Mouse (Mus musculus) right cerebral cortex, postnatal 14 days (tissue): ENCODE measurements around the gene Zfp1.
A peak's percentile ranks its signal among the peaks of the same experiment; 100 is the strongest.

Experiments used
- DNase-seq: peaks from one replicate; pipeline ENCODE4 v3.0.0; 2022

Gene Zfp1

DNA sequence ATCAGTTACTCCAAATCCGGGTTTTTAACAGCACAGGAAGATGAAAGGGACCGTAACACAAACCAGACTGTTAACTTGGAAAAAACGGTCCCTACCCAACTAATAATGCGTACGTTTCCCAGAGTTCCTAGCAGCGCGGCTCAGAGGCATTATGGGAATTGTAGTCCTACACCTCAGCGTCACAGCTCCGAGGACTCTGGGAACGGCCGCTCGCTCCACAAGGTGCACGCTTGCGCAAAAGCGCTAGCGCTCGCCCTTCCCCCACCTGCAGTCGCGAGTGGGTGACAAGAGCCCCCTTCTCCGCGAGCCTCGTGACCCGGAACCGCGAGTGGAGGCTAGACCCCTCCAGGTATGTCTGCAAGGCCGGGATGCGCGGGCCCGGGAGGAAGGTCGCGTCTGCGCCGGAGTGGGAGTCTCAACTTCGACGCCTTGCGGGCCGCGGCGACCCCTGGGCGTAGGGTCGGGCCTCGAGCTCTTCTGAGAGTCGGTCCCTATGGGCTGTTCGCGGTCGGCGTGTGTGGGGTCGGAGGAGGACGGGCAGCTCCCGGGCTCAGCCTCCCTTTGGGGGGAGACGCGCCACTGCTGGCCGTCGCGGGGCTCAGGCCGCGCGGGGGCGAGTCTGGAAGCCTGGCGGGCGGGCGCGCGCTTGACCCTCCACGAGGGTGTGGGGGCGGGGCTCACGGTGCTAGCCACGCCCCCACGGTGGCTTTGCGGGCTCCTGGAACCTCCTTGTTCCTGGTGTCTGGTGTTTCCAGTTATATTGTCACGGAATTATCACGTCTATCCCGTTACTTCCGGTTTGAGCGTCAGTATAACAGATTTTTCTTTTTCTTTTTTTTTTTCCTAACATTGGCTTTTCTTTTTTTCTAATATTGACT lies at the start of gene Zfp1:
TSS of gene Zfp1 (plus strand) at position 138 of the 878 bp plus-strand sequence.
- peak; percentile 97 for DNase-seq

DNA sequence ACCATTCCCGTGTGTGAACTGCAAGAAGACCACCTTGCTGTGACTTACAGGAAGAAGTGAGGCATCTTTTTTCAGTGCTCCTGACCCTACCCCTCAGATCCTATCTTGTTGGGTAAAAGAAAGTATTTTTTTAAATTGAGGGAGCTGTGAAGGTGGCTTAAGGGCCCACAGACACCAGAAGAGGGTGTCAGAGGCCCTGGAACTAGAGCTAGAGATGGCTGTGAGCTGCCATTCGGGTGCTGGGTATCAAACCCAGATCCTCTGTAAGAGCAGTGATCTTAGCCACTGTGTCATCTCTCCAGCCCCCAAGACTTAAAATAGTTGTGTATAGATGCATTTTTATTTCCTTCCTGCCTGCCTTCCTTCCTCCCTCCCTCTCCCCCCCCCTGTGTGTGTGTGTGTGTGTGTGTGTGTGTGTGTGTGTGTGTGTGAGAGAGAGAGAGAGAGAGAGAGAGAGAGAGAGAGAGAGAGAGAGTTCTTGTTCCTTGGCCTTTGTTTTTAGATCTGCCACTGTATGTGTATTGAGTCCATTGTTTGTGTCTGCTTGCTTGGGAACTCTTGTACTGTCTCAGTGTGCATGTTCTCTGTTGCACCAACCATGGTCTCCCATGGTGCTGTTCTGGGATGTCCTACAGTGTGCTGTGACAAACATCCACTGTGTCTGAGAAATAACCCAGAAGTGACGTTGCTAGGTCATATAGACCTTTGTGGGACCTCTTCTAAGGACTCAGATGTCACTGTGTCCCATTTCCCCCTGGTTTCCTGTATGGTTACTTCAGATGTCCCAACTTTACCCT lies 49.0 kb upstream of the Zfp1 start:
- no peak for DNase-seq

DNA sequence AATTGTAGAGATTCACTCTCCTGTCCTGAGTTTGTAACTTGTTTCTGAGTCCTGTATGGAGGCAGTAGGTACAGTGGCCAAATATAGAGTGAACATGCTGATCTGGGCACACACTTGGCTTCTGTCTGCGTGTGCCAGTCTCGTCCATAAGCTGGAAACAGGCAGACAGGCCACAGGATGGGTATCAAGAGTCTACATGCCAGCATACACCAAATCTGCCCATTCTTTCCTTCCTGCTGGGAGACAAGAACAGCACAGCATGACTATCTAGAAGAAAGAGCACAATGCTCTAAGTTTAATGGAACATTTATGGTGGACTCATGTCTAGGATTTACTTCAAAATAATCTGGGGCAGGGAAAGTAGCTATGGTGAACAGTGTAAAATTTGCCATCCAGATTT lies 48.2 kb upstream of the Zfp1 start:
- no peak for DNase-seq

DNA sequence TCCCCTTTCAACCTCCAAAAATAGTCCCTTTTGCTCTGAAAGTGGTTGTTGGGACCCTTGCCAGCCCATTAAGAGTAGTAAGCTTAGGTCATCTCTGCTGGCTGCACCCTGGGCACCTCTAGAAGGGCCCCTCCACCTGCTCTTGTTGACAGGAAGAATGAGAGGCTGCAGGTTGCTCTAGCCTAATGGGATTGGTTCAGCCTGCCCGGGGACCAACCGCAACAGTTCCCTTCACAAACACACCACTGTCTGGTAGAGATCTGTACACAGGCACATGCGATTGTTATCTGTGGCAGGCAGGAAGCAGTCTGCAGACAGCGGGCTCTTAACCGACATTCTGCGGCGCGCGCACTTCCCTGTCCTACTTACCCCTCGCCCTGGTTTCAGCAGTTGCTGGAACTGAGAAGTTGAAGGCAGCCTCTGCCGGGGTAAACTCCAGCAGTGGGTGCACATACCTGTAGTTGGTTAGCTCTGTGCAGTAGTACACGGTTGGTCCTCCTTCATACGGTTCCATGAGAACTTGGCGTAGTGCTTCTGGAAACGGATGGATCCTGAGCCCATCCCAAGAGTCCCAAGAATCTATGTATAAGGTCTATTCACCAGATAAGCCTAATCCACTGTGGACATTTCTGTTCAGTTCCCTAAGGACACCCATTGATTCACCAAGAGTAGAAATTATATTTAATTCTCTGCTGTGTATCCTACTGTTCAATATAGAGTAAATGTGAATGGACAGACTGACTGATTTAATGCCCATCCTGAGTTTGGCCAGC lies 47.3 kb upstream of the Zfp1 start:
- DNase-seq = peak; percentile 31

DNA sequence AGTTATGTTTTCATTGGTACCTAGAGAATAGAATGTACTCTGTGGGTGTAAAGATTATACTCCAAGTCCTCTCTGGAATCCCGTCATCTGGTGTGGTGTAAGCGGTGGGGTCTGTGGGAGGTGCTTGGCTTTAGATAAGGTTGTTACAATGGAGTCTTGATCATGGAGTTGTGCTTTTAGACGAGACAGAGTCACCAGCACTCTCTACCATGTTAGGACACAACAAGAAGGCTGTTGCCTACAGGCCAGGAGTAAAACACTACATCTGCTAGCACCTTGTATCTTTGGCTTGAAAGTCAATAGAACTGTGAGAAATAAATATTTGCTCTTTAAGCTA lies 46.7 kb upstream of the Zfp1 start:
- no peak for DNase-seq

DNA sequence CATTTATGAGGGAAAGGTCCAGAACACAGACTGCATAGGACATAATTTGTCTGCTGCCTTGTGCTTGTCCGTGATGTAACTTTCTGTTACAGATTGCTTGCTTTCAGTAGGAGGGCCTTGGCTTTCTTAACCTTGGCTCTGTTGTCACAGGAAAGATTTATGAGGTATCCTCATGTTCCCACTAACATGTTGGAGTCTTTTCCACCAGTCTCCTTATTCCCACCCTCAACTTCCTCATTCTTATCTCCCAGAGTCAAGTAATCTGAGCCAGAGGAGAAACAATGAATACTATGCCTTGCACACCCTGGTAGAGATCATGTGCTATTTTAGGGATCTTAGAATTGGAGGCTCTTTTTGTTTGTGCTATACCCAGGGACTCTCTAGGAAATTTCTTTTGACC lies 45.9 kb upstream of the Zfp1 start:
- no peak for DNase-seq

DNA sequence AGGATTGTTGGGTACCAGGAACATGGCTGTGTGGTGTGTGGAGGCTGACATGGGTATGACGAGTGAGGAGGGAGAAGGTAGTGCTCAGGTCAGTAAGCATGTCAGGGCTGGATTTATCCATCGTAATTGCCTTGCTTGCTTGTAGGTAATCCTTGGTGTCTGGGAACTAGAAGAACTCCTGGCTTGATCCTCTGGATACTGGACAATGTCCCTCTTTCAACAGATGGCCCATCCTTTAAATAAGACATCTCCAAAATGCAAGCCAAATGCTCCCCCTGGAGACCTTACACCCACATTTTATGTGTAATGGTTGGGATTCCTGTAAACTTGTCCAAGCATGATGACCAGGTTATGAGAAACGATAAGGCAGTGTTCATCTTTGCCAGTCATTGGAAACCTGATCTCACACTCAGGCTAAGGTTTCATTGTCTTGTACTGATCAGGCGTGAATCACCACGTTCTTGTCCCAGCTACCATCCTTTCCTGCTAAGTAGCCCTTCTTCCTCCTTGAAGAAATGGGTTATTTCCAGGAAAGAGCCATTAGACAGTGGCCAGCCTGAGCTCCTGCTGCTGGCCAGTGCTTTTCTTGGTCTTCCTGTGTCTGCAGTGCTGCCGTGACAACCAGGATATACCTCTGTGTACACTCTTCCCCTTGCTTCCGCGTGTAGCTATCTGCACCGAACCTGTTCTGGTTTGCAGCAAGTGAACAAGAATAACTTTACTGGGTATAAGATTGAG lies 43.3 kb upstream of the Zfp1 start:
- no peak for DNase-seq

DNA sequence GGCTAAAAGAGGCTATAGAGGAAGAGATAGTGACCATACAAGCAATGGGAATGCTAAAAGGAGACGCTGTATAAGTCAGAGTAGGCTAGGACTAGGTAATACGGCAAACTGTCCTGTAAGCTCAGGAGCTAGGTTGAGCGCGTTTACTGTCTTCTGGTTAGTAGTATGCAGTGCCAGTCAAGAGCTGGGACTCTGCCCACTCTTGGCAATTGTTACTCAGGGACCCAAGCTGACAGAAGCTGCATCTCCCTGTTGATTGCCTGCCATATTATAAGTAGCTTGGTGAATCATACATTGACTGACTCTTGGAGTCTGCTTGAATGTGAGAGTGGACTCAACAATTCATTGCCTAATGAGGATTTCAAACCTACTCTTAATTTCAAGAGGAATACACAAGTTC lies 41.2 kb upstream of the Zfp1 start:
- DNase-seq = no peak

DNA sequence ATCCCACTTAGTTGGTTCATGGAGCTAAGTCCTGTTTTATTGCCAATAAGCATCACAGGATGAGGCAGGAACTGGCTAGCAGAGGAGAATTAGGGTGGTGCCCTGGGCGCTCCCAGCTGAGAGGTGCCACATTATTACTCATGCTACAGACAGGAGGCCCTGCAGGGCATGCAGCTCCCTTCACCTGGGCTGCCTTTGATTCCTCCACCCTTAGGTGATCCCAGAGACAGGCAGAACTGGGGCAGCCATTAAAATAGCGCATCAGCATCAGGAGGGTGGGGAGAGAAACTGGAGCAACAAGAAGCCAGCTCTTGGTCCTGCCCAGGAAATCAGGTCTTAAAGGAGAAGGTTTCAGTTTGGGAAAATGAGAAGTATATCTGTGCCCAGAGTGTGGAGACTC lies 38.2 kb upstream of the Zfp1 start:
- DNase-seq = no peak

DNA sequence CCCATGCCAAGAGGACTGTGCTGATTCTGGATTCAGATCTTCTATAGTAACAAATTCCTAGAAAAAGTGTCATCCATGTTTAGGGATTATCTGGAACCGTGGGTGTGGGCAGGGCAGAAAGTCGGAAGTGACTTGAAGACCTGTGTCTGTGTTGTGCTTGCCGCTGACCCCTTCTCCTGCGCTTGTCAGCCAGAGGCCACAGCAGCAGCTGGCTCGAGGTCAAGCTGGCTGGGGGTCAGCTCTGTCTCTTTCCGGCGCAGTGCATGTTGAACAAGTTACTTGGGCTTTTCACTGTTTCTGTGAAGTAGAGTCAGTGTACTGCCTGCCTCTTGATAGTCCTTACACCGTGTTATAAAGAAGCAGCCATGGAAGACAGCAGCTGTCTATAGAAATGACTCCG lies 36.2 kb upstream of the Zfp1 start:
- DNase-seq = no peak

DNA sequence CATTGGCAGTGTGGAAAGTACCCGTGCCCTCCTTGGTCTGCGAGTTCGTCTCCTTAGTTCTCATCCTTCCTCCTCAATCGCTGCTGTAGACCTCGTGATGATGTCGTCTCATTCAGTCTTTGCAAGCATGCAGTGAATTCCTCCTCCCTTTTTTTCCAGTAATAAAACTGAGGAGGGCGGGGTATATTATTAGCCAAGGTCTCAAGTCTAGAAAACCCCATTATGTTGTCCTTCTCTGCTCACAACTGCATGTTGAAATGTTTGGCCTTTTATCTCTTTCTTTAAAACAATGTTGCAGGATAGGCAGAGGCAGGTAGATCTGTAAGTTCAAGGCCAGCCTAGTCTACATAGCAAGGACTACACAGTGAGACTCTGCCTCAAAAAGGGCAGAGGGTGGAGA lies 35.8 kb upstream of the Zfp1 start:
- DNase-seq = no peak

DNA sequence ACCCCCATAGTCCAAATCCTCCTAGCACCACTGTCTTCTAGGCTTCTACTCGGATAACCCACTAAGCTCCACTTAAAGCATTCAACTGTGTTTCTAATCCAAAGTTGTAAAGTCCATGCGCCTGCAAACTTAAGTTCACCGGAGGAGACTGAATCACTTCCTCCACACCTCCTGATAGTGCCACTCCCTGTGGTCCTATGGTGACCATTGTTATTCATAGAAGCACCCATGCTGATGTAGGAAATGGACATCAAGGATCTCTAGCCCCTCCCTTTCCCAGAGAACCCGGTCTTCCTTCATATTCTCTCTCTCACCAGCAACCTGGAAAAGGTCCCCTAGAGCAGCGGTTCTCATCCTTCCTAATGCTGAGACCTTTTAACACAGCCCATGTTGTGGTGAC lies 30.0 kb upstream of the Zfp1 start:
- no peak for DNase-seq

DNA sequence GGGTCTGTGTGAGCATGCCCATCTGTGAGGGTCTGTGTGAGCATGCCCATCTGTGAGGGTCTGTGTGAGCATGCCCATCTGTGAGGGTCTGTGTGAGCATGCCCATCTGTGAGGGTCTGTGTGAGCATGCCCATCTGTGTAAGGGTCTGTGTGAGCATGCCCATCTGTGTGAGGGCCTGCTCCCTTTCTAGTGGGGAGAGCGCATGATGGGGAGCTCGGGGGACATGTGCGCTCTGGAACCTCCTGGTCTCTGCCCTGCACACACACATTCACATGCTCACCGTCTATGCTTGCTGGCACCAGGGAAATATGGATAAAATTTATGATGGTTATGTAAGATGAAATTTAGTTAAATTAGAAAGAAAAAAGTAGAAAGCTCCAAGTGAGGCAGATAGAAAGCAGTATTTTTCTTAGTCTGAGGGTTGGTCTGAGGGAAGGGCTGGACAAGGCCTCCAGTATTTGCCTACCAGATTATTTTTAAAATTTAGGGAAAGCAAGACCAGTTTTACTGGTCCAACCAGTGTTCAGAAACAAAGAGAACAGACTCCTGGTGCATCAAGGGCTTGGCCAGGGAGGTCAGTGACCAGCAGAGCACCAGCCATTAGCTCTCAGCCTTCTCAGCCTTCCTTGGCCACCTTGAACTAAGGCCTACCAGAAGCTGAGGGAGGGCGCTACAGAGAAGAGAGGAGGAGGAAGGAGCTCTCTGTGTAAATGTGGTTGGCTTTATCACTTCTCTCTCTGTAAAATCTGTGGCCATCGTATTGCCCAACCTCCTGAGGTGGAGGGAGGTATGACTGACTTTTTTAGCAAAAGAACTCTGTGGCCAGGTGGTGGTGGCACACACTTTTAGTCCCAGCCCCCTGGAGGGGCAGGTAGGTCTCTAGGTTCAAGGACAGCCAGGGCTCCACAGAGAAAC lies 28.2 kb upstream of the Zfp1 start:
- DNase-seq = no peak

DNA sequence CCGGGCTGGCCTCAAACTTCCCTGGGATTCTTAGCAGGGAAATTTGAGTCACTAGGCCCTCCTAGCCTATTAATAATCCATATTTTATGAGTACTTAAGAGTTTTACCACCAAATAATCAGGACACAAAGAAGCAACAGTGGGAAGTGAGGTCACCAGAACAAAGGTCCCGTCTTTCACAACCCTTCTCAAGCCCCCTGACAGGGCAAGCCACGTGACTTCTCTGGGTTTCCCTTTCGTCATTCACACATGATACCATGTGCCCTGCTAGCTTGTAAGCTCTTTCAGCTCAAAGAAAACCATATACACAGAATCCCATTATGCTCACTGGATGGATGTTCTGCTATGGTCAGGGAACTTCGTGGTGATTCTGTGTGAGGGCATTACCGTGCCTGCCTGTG lies 25.4 kb upstream of the Zfp1 start:
- DNase-seq = no peak

DNA sequence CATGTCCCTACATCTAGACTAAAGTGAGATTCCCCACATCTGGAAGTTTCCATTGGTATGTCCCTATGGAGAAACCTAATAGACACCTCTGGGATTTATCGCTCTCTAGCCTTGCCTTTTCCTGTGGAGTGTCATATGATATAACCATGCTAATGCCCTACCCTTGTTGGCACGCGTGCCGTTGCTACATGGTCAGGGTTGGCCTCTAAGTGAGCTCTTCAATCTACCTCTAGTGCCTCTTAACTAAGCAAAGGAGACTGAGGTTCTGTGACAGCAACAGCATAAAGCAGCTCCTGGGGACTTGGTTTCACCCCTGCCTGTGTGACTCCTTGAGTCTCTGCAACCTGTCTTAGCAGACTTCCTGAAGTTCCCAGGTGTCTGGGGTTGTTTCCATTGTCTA lies 24.9 kb upstream of the Zfp1 start:
- DNase-seq = no peak

DNA sequence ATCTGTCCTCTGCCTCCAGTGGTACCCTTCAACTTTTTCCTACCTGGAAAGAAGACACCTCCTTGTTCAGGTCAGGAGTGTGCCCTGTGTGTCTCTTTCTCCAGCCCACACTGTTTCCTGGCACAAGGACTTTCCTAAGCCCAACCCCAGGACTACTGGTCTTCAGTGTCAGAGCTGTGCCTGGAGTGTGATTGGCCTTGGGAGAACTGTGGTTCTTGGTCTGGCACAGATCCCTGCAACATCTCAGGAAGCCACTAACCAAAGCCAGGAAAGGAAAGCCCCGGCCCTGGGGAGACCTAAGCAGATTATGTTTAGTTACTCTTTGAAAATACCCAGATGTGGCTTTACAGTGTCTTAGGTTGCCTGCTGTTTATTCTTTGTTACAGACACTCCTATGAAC lies 23.3 kb upstream of the Zfp1 start:
- DNase-seq = no peak

DNA sequence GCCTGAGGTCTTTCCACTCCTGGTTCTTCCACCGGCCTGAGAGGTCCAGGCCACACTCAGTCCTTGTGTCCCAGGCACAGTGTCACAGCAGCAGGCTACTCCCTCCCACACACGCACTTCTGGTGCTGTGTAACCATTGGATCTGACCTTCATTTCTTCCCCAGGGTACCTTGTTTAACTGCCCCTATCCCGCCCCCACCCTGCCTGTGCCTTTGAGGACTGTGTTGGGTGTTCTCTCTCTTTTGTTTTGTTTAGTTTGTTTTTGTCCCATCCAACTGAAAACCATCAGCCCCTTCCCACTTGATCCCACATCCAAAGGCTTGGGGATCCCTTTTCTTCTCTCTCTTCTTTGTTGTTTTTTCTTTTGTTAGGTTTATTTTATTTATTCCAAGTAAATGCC lies 21.1 kb upstream of the Zfp1 start:
- no peak for DNase-seq

DNA sequence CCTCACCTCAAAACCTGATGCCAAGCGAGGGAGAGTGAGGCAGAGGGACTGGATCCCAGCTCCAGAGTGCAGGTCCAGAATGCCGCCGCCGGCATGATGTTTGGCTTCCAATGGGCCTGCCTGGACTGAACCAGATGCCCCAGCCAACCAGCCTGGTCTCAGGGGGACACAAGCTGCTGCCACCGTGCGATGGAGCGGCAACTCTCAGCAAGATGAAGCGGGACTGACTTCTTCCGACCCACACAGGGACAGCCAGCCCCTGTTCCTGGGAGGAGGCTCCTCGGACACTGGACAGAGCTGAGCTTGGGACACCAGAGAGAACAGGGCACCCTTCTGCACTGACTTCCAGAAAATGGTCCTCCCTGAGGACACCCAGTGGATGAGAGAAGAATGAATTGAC lies 20.6 kb upstream of the Zfp1 start:
- DNase-seq = no peak

DNA sequence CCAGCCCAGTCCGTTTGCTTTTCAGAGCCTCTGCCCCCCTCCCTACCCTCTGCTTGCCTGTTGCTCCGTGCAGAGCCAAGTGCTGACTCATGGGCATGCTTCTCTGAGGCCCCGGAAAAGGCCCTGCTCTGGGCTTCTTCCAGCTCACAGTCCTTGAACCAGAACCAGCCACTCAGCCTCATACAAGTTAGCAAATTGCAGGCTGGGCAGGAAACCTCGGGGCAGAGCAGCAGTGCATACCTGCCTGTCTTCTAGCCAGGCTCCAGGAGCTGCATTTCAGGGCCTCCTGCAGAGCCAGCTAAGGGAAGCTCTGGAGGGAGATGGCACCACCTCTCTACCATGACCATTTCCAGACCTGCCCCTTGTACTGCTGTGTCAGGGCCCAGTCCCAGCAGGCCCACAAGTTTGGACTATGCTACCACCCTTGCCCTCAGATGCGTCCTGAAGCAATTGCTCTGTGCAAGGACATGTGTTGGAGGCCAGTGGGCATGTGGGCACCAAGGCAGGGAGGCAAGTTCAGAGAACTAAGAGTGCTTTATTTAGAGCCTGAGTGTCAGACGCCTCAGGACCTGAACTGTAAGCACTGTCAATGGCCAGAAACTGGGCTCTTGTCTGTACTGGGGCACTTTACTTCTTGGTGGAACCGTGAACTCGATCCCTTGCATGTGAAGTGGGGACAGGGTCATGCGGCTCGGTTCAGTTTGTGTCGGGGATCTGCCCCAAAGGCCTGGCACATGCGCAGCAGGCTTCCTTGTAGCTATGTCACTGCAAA lies 18.9 kb upstream of the Zfp1 start:
- DNase-seq = no peak

DNA sequence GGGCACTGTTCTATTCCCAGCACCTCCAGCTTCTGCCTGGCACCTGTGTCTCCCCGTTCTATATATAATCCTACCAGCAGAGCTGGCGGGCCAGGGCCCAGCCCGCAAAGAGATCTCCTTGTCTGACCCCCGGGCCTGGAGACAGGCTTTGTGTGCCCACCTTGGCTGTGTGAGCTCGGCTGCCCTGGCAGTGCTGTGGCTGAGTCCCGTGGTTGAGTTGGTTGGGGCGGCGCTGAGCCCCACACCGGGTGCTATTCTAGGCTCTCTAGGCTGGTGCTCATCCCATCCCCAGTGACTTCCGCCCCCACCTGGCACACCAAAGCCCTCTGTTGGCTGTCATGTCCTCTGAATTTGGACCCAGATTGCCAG lies 18.4 kb upstream of the Zfp1 start:
- DNase-seq = peak; percentile 33
